Mouse (Mus musculus) forebrain, embryonic 11.5 days (tissue): ENCODE results near the gene Lipe. TPM values are rescaled to one million over a fixed set of nuclear protein-coding genes. Genes with fewer than 3 reads are reported as not detected.

Experiments
- ATAC-seq: fragments of 200-750 bp; cut with Nextera tagmentation; replicated peaks from 2 replicates; pipeline ENCODE4 v1.8.0; 2017; ENCODE audit warnings: moderate TSS enrichment; ENCODE audit not compliant: low FRiP score
- DNase-seq: peaks from one replicate; pipeline ENCODE4 v3.0.0-alpha.2; 2017; ENCODE audit warnings: low spot score
- H3K27ac ChIP-seq: fragments of 300-500 bp; sonication (generic); 2 replicates; pipeline ENCODE4 v1.5.1; 2014; ENCODE audit warnings: low read depth, low read length
- H3K27me3 ChIP-seq: fragments of 300-500 bp; sonication (generic); 2 replicates; pipeline ENCODE4 v1.6.1; 2014; ENCODE audit warnings: mild to moderate bottlenecking, low read length, mixed read lengths; ENCODE audit not compliant: control insufficient read depth, insufficient read depth
- H3K36me3 ChIP-seq: fragments of 300-500 bp; sonication (generic); 2 replicates; pipeline ENCODE4 v1.6.1; 2014; ENCODE audit warnings: mild to moderate bottlenecking, low read length, moderate library complexity, mixed read lengths; ENCODE audit not compliant: control insufficient read depth, insufficient read depth
- H3K4me1 ChIP-seq: fragments of 300-500 bp; sonication (generic); replicated peaks from 2 replicates; pipeline ENCODE4 v1.6.1; 2014; ENCODE audit warnings: low read length, mixed read lengths; ENCODE audit not compliant: control insufficient read depth, insufficient read depth
- H3K4me2 ChIP-seq: fragments of 300-500 bp; sonication (generic); 2 replicates; pipeline ENCODE4 v1.6.1; 2014; ENCODE audit warnings: low read depth, mild to moderate bottlenecking, low read length, moderate library complexity, mixed read lengths; ENCODE audit not compliant: severe bottlenecking
- H3K4me3 ChIP-seq: fragments of 300-500 bp; sonication (generic); 2 replicates; pipeline ENCODE4 v1.5.1; 2014; ENCODE audit warnings: low read depth, low read length
- H3K9ac ChIP-seq: fragments of 300-500 bp; sonication (generic); 2 replicates; pipeline ENCODE4 v1.6.1; 2014; ENCODE audit warnings: low read length
- H3K9me3 ChIP-seq: fragments of 300-500 bp; sonication (generic); 2 replicates; pipeline ENCODE4 v1.6.1; 2016; ENCODE audit warnings: low read length, mixed read lengths; ENCODE audit not compliant: control insufficient read depth
- WGBS: fragments of 180-500 bp; shearing (Covaris S2); extraction: QIAGEN DNeasy Blood & Tissue Kit; methylation state at CpG from one replicate; pipeline ENCODE4 v1.1.7; 2014; 5-methylcytosine and 5-hydroxymethylcytosine counted together
- polyA plus RNA-seq: library from polyadenylated mRNA; unstranded; fragments of >200 nt; fragmentation: Nextera tagmentation; extraction: Ambion mirVana; gene quantifications from 2 replicates; pipeline ENCODE4 v1.2.1, GENCODE M21; 2014

The Lipe gene
- polyA plus RNA-seq, 1 experiment from 2014 or later = 3.0 TPM

- WGBS = 23% methylated on average over 7 of the region's 7 CpGs
- ATAC-seq (no peak), DNase-seq (peak; percentile 42)
- peak overlapping the region; percentile 63 for H3K4me3 ChIP-seq
- no peak overlapping the region for H3K27ac ChIP-seq
- no peaks in the 10 kb centered on the region for H3K9me3 ChIP-seq
- peak overlapping the region; percentile 90 for H3K4me2 ChIP-seq
- H3K27me3 ChIP-seq = no peaks in the 10 kb centered on the region; the same call in 1 of the 2 replicates
- H3K4me1 ChIP-seq = peaks cover 2% of the 10 kb centered on the region; the same call in 1 of the 2 replicates
- peak overlapping the region; percentile 64 for H3K9ac ChIP-seq
- no peaks in the 10 kb centered on the region for H3K36me3 ChIP-seq
Observed at GRCm38 (mm10) chr7:25394754-25395153, 3.8 kb downstream of the Lipe start.

GRCm38 (mm10) chr7:25393451-25394210 lies 4.9 kb downstream of the Lipe start:
- WGBS = 76% methylated on average over 8 of the region's 8 CpGs
- H3K27ac ChIP-seq = no peak overlapping the region
- no peak overlapping the region for H3K9ac ChIP-seq
- H3K27me3 ChIP-seq = no peaks in the 10 kb centered on the region; the same call in 1 of the 2 replicates
- H3K4me1 ChIP-seq = peaks cover 2% of the 10 kb centered on the region; the same call in 1 of the 2 replicates
- H3K36me3 ChIP-seq = no peaks in the 10 kb centered on the region
- H3K9me3 ChIP-seq = no peaks in the 10 kb centered on the region
- no peak overlapping the region for H3K4me3 ChIP-seq
- H3K4me2 ChIP-seq = no peak overlapping the region
- DNase-seq (peak; percentile 38), ATAC-seq (no peak)

GRCm38 (mm10) chr7:25392851-25393250 lies 5.7 kb downstream of the Lipe start:
- H3K4me2 ChIP-seq = no peak overlapping the region
- H3K27me3 ChIP-seq = no peaks in the 10 kb centered on the region; the same call in 1 of the 2 replicates
- ATAC-seq = no peak
- no peaks in the 10 kb centered on the region for H3K9me3 ChIP-seq
- H3K4me1 ChIP-seq = peaks cover 2% of the 10 kb centered on the region; the same call in 1 of the 2 replicates
- H3K27ac ChIP-seq = no peak overlapping the region
- DNase-seq = no peak
- no peak overlapping the region for H3K4me3 ChIP-seq
- H3K36me3 ChIP-seq = no peaks in the 10 kb centered on the region
- WGBS = 31% methylated on average over 7 of the region's 7 CpGs
- H3K9ac ChIP-seq = no peak overlapping the region

- Histone ChIP-seq H3K27ac (no peak overlapping the region), H3K4me1 (peaks cover 2% of the 10 kb centered on the region; the same call in 1 of the 2 replicates), H3K4me2 (no peak overlapping the region), H3K4me3 (no peak overlapping the region), H3K27me3 (no peaks in the 10 kb centered on the region; the same call in 1 of the 2 replicates), H3K36me3 (no peaks in the 10 kb centered on the region), H3K9ac (no peak overlapping the region), H3K9me3 (no peaks in the 10 kb centered on the region)
- WGBS = 72% methylated on average over 2 of the region's 2 CpGs
- ATAC-seq (no peak), DNase-seq (no peak)
Observed at GRCm38 (mm10) chr7:25391856-25392453, 6.6 kb downstream of the Lipe start.

GRCm38 (mm10) chr7:25390986-25391385 lies 7.5 kb downstream of the Lipe start:
- Histone ChIP-seq H3K4me3 (no peak overlapping the region), H3K36me3 (no peaks in the 10 kb centered on the region), H3K9me3 (no peaks in the 10 kb centered on the region), H3K4me2 (no peak overlapping the region), H3K27ac (no peak overlapping the region), H3K4me1 (peaks cover 2% of the 10 kb centered on the region; the same call in 1 of the 2 replicates), H3K9ac (no peak overlapping the region), H3K27me3 (no peaks in the 10 kb centered on the region; the same call in 1 of the 2 replicates)
- WGBS = 62% methylated on average over 2 of the region's 2 CpGs
- no peak for ATAC-seq
- DNase-seq = no peak

- Histone ChIP-seq H3K36me3 (no peaks in the 10 kb centered on the region; the same call in 1 of the 2 replicates), H3K4me3 (no peak overlapping the region), H3K4me1 (peaks cover 2% of the 10 kb centered on the region; the same call in 1 of the 2 replicates), H3K4me2 (no peak overlapping the region), H3K9me3 (no peaks in the 10 kb centered on the region), H3K27ac (no peak overlapping the region), H3K27me3 (no peaks in the 10 kb centered on the region; the same call in 1 of the 2 replicates), H3K9ac (no peak overlapping the region)
- no peak for ATAC-seq
- 41% methylated on average over 8 of the region's 8 CpGs for WGBS
- no peak for DNase-seq
Observed at GRCm38 (mm10) chr7:25390054-25390770, 8.3 kb downstream of the Lipe start.

- ATAC-seq = no peak
- Histone ChIP-seq H3K27me3 (no peaks in the 10 kb centered on the region), H3K27ac (no peak overlapping the region), H3K4me2 (no peak overlapping the region), H3K36me3 (no peaks in the 10 kb centered on the region; the same call in 1 of the 2 replicates), H3K4me1 (no peaks in the 10 kb centered on the region), H3K4me3 (no peak overlapping the region), H3K9me3 (no peaks in the 10 kb centered on the region), H3K9ac (no peak overlapping the region)
- WGBS = 76% methylated on average over 7 of the region's 7 CpGs
- DNase-seq = no peak
Observed at GRCm38 (mm10) chr7:25388916-25389315, 9.6 kb downstream of the Lipe start.

- Histone ChIP-seq H3K9me3 (no peaks in the 10 kb centered on the region), H3K27ac (no peak overlapping the region), H3K9ac (no peak overlapping the region), H3K36me3 (no peaks in the 10 kb centered on the region; the same call in 1 of the 2 replicates), H3K27me3 (no peaks in the 10 kb centered on the region), H3K4me1 (no peaks in the 10 kb centered on the region), H3K4me2 (no peak overlapping the region), H3K4me3 (no peak overlapping the region)
- no peak for ATAC-seq
- WGBS = 93% methylated on average over 18 of the region's 18 CpGs
- no peak for DNase-seq
Observed at GRCm38 (mm10) chr7:25387811-25388440, 10.6 kb downstream of the Lipe start.
